Mouse (Mus musculus) heart, adult 2 months (tissue): ENCODE data around the gene Gm26602.
"Not testable (repeated sequence)": the region's sequence is repeated elsewhere in the genome, so short reads cannot be mapped to it uniquely, and the experiment has no call there.

Experiments
- CTCF ChIP-seq: fragments of 200-600 bp; IDR thresholded peaks from 2 replicates; pipeline ENCODE4 v1.8.1; 2022; ENCODE audit warnings: antibody characterized with exemption, mild to moderate bottlenecking, moderate library complexity
- POLR2A ChIP-seq: fragments of 200-500 bp; IDR thresholded peaks from 2 replicates; pipeline ENCODE4 v1.6.1; 2011; ENCODE audit warnings: mild to moderate bottlenecking, low read depth, low read length, control low read depth; ENCODE audit not compliant: insufficient read depth

GRCm38 (mm10) chr10:79959412-79959811, 48.8 kb downstream of the Gm26602 start:
- TF ChIP-seq POLR2A, CTCF: not testable (repeated sequence)
